ENCODE assay signal across 7 mouse cellular contexts in genomic region chr12:8410410-8411341, GRCm38 (mm10).
A peak's percentile ranks its signal among the peaks of the same experiment; 100 is the strongest.
DNase-seq lines count a peak whose midpoint lies in the region; ATAC-seq and TF ChIP-seq lines count a peak whose summit lies in the region.

No protein-coding gene starts in this region.

- intact Hi-C loops in heart, postnatal 14 days (cut with DNase I), result no loop called here
- intact Hi-C loops in gastrocnemius, adult 2 months (cut with DNase I), result no loop called here

- no peak overlapping the region for H3K27ac ChIP-seq in heart, embryonic 14.5 days (replicated peaks in 1 of 2; ENCODE audit: control insufficient read depth in 1 of 2, insufficient read depth in 1 of 2, low read depth in 2 of 2, low read length in 2 of 2)
- H3K27ac ChIP-seq in hindbrain, embryonic 15.5 days (replicated peaks), result no peak overlapping the region
- no peak overlapping the region for H3K27ac ChIP-seq in stomach, embryonic 16.5 days (ENCODE audit: low read length)
- no peak overlapping the region for H3K27ac ChIP-seq in gastrocnemius, adult 2 months

- H3K4me3 ChIP-seq in heart, embryonic 14.5 days (ENCODE audit: control insufficient read depth in 1 of 2, insufficient read depth in 1 of 2, low read depth in 1 of 2, low read length in 2 of 2), result peak overlapping the region; percentile 7 to 16
- no peak overlapping the region for H3K4me3 ChIP-seq in hindbrain, embryonic 15.5 days
- no peak overlapping the region for H3K4me3 ChIP-seq in stomach, embryonic 16.5 days (replicated peaks; ENCODE audit: low read length)
- no peak overlapping the region for H3K4me3 ChIP-seq in gastrocnemius, adult 2 months

- peaks cover 8 to 10% of the 10 kb centered on the region in 2 experiments for H3K4me1 ChIP-seq in heart, embryonic 14.5 days (ENCODE audit: control insufficient read depth in 2 of 2, insufficient read depth in 2 of 2, low read length in 2 of 2)
- peaks cover 8% of the 10 kb centered on the region; the same call in 1 of the 2 replicates for H3K4me1 ChIP-seq in hindbrain, embryonic 15.5 days (replicated peaks)
- H3K4me1 ChIP-seq in stomach, embryonic 16.5 days (ENCODE audit: control insufficient read depth, insufficient read depth, low read length), result peaks cover 5% of the 10 kb centered on the region; the same call in 1 of the 2 replicates

- H3K27me3 ChIP-seq in heart, embryonic 14.5 days (ENCODE audit: control insufficient read depth, insufficient read depth, low read length), result no peaks in the 10 kb centered on the region
- H3K27me3 ChIP-seq in hindbrain, embryonic 15.5 days, result no peaks in the 10 kb centered on the region
- no peaks in the 10 kb centered on the region for H3K27me3 ChIP-seq in stomach, embryonic 16.5 days (ENCODE audit: control insufficient read depth, insufficient read depth, low read length)

- H3K9ac ChIP-seq in heart, embryonic 14.5 days (ENCODE audit: low read length), result 0 out of 2 replicates have a peak overlapping the region, but pooled peaks have one; percentile 41
- no peak overlapping the region for H3K9ac ChIP-seq in hindbrain, embryonic 15.5 days
- H3K9ac ChIP-seq in stomach, embryonic 16.5 days (ENCODE audit: low read length), result no peak overlapping the region

- H3K9me3 ChIP-seq in heart, embryonic 14.5 days (ENCODE audit: control insufficient read depth, low read length), result no peaks in the 10 kb centered on the region; the same call in 1 of the 2 replicates
- H3K9me3 ChIP-seq in hindbrain, embryonic 15.5 days, result no peaks in the 10 kb centered on the region
- H3K9me3 ChIP-seq in stomach, embryonic 16.5 days (replicated peaks; ENCODE audit: control insufficient read depth, low read length), result no peaks in the 10 kb centered on the region

- no peak for ATAC-seq in heart, embryonic 14.5 days (ENCODE audit: insufficient number of reproducible peaks, insufficient read depth, low FRiP score, low read depth)
- ATAC-seq in hindbrain, embryonic 15.5 days (ENCODE audit: low FRiP score, low read depth), result peak; percentile 69; the same call in 1 of the 2 replicates
- no peak for ATAC-seq in stomach, embryonic 16.5 days (ENCODE audit: insufficient read depth, low FRiP score)

- WGBS in heart, embryonic 14.5 days, result 20% methylated on average over 24 of the region's 24 CpGs
- 46% methylated on average over 24 of the region's 24 CpGs for WGBS in hindbrain, embryonic 15.5 days
- WGBS in stomach, embryonic 16.5 days, result 44% methylated on average over 24 of the region's 24 CpGs

- no peak for TF ChIP-seq CTCF in gastrocnemius, adult 2 months (IDR thresholded peaks at IDR 0.05)

- peak overlapping the region; percentile 56 for H3K4me2 ChIP-seq in heart, embryonic 14.5 days (ENCODE audit: low read length)
- peak overlapping the region; percentile 29 for H3K4me2 ChIP-seq in hindbrain, embryonic 15.5 days
- 0 out of 2 replicates have a peak overlapping the region, but pooled peaks have one; percentile 24 for H3K4me2 ChIP-seq in stomach, embryonic 16.5 days (ENCODE audit: low read depth, low read length)

- DNase-seq in heart, postnatal 14 days, result no peak
- peak; percentile 55 for DNase-seq in right cerebral cortex, adult 18-20 months
- DNase-seq in right cerebral cortex, postnatal 25 days, result no peak
- DNase-seq in gastrocnemius, adult 2 months, result no peak

- H3K36me3 ChIP-seq in heart, embryonic 14.5 days (ENCODE audit: control insufficient read depth, insufficient read depth, low read length), result no peaks in the 10 kb centered on the region
- no peaks in the 10 kb centered on the region for H3K36me3 ChIP-seq in hindbrain, embryonic 15.5 days
- no peaks in the 10 kb centered on the region for H3K36me3 ChIP-seq in stomach, embryonic 16.5 days (ENCODE audit: control insufficient read depth, insufficient read depth, low read length)

Comparison
In these comparisons a context has a peak if more than half of its experiments do, and no peak if none do; other contexts are left out.
1. H3K4me3 ChIP-seq: peak in heart, embryonic 14.5 days (2 of 2); none in hindbrain, embryonic 15.5 days (single experiment), stomach, embryonic 16.5 days (single experiment) and gastrocnemius, adult 2 months (single experiment).
2. Peak in every context shown above with its lines, with median percentiles within 50 percentile points of each other: H3K4me2 ChIP-seq.